Mouse (Mus musculus): ENCODE results near the gene Olfr937.

Olfr937 gene

GRCm38 (mm10) chr9:39064851-39065250 lies at the start of gene Olfr937:
Olfr937 (minus strand) TSS chr9:39064951.
- no peak for DNase-seq (ENCODE audit: low spot score in 2 of 2)

- DNase-seq (ENCODE audit: low spot score in 2 of 2), result no peak
These were observed 14.0 kb upstream of the Olfr937 start, which contains the start of gene Olfr938 for GRCm38 (mm10) chr9:39078787-39079186. Olfr938 (minus strand) TSS chr9:39078887.

- DNase-seq (ENCODE audit: low spot score in 2 of 2), result no peak
These were observed 41.5 kb downstream of the Olfr937 start, which contains the start of gene Olfr146 for GRCm38 (mm10) chr9:39023277-39023676. Olfr146 (minus strand) TSS chr9:39023377.
